Mouse (Mus musculus) cerebellum, adult 9-11 months (tissue): ENCODE measurements around the gene Foxo3.

Source experiments
- DNase-seq: peaks from one replicate; pipeline ENCODE4 v3.0.0; 2022

Foxo3 gene

GRCm38 (mm10) chr10:42276507-42277345, at the start of gene Foxo3:
Foxo3 (minus strand) TSS chr10:42276755.
- peak; percentile 90 for DNase-seq

- DNase-seq, result no peak
Observed at GRCm38 (mm10) chr10:42325305-42325704, 48.8 kb upstream of the Foxo3 start.

- no peak for DNase-seq
Observed at GRCm38 (mm10) chr10:42323978-42324377, 47.4 kb upstream of the Foxo3 start.

DNA sequence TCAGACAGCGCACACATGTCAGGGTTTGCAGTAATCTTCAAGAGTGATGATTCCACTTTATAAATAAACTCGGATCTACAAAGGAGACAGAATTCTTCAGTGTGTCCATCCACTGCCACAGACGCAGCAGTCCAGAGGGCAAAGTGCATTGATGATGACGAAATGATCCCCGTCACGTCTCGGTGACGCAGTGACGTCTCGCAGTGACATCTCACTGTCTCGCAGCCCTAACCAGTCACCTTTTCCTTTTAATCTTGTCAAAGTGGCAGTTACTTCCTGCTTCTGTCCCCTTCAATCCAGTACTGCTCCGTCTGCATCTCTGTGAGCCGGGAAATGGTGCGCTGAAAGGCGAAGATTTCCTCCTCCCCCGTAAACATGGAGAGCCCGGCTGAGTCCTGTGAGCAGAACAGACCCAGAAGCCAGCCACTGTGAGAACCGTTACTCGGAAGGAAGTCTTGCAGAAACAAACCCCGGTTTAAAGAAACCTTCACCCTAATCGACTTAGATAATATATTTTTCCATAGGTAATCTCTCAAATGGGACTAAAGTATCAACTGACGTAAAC, 36.7 kb upstream of the Foxo3 start:
- no peak for DNase-seq

GRCm38 (mm10) chr10:42312557-42312956, 36.0 kb upstream of the Foxo3 start:
- no peak for DNase-seq

- DNase-seq, result no peak
Observed at GRCm38 (mm10) chr10:42308687-42308987, 32.1 kb upstream of the Foxo3 start.

- DNase-seq, result peak; percentile 54
Observed at GRCm38 (mm10) chr10:42307980-42308686, 31.6 kb upstream of the Foxo3 start.

DNA sequence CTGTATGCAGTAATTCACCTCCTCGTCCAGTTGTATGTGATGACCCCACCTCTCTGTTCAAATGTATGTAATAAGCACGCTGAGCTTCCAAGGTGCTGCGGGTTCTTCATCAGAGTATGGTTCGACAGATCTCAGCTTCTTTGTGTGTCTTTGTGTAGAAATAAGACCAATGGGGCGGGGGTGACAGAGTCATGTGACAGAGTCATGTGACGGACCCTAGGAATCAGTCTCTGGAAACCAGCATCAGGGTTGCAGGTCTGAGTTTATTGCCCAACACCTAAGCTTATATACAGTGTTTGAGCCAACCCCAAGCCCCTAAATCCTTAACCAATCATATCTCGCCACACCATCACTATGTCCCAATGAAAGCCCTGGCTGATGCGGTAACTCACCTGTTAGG, 29.9 kb upstream of the Foxo3 start:
- no peak for DNase-seq

DNA sequence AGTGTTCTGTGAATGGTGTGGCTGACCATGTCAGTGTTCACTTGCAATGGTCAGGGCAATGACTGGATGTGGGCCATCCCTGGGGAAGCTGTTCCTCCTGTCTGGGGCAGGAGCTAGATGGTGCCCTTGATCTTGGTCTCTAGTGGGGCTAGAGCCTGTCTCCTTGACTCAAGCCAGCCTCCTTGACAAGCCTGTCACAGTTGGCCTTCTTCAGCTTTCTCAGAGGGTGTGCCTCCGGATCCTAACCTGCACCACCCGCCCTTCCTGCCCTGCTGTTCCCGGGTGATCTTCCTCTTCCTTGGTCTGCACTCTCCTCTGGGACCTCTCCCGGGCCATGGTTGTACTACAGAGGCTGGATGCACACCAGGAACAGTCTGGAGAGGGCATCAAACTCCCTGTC, 24.2 kb upstream of the Foxo3 start:
- no peak for DNase-seq

- DNase-seq, result no peak
Observed at GRCm38 (mm10) chr10:42299967-42300366, 23.4 kb upstream of the Foxo3 start.

GRCm38 (mm10) chr10:42299426-42299825, 22.9 kb upstream of the Foxo3 start:
- no peak for DNase-seq

DNA sequence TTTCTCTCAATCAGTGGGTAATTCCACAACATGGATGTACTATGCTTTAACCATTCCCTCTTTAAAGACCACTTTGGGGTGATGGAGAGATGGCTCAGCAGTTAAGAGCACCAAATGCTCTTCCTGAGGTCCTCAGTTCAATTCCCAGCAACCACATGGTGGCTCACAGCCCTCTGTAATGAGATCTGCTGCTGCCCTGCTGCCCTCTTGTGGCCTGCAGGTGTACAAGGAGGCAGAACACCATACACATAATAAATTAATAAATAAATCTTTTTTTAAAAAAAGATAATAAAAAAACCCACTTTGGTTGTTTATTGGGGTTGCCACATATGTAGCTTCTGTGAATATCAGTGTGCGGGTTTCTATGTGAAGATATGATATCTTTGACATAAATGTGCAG, 21.4 kb upstream of the Foxo3 start:
- DNase-seq, result no peak

GRCm38 (mm10) chr10:42297109-42297508, 20.6 kb upstream of the Foxo3 start:
- no peak for DNase-seq

DNA sequence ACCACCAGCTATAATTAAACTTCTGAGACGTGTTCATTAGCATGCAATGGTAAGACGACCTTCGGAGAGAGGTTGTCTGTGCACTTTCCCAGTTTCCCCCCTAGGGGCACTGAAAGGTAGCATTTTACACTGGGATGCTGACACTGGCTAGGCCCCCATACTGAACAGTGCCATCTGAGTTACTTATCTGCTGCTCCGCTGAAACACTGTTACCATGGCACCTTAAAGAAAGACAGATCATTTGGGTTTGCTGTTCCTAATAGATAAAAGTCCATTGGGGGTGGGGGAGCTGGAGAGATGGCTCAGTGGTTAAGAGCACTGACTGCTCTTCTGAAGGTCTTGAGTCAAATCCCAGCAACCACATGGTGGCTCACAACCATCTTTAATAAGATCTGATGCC, 20.0 kb upstream of the Foxo3 start:
- no peak for DNase-seq

DNA sequence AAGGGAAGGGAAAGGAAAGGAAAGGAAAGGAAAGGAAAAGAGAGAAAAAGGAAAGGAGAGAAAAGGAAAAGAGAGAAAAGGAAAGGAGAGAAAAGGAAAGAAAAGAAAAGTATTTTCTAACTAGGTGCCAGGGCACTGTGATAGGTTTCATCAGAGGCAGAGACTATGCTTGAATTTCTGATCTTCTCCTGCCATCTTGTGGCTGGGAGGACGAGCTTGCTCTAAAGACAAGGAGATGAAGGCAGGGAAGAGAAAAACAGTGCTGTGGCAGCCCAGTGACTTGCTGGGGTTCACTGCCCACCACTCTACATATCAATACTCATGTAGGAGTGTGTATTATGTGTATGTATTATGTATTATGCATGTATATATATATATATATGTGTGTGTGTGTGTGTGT, 18.5 kb upstream of the Foxo3 start:
- peak; percentile 48 for DNase-seq

- DNase-seq, result no peak
Observed at GRCm38 (mm10) chr10:42294392-42294791, 17.8 kb upstream of the Foxo3 start.

GRCm38 (mm10) chr10:42293877-42294276, 17.3 kb upstream of the Foxo3 start:
- no peak for DNase-seq

DNA sequence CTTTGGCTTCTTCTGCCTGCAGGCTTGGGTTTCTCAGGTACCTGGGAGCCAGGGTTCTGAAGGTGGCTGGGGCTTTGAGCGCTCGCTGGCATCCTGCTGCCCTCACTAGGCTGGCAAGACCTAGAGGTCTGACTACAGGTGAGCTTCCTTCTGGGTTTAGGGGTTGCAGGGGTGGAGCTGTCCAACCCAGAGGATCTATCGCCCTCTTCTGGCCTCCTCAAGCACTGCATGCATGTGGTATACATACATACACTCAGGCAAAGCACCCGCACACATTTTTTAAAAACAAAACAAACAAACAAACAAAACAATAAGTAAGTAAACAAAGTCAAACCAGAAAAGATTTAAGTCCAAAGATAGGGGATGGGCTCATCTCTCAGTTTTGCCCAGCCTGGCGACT, 14.8 kb upstream of the Foxo3 start:
- DNase-seq, result no peak

- no peak for DNase-seq
Observed at GRCm38 (mm10) chr10:42287666-42288065, 11.1 kb upstream of the Foxo3 start.

- DNase-seq, result no peak
Observed at GRCm38 (mm10) chr10:42278307-42278850, 1.8 kb upstream of the Foxo3 start.

- peak; percentile 99 for DNase-seq
Observed at GRCm38 (mm10) chr10:42277476-42278306, 1.1 kb upstream of the Foxo3 start.

GRCm38 (mm10) chr10:42275871-42276501, 569 bp downstream of the Foxo3 start:
- DNase-seq, result no peak
